Mouse (Mus musculus) bone marrow macrophage, adult 2 months (primary cell): ENCODE measurements around the gene Slc22a23.

Source experiments
- CTCF ChIP-seq: IDR thresholded peaks from 2 replicates; pipeline ENCODE4 v1.5.1; 2012; ENCODE audit warnings: low read depth, mild to moderate bottlenecking, low read length, moderate library complexity
- POLR2A ChIP-seq: IDR thresholded peaks from 2 replicates; pipeline ENCODE4 v1.6.1; 2012; ENCODE audit warnings: mild to moderate bottlenecking, low read depth, low read length, borderline replicate concordance

DNA sequence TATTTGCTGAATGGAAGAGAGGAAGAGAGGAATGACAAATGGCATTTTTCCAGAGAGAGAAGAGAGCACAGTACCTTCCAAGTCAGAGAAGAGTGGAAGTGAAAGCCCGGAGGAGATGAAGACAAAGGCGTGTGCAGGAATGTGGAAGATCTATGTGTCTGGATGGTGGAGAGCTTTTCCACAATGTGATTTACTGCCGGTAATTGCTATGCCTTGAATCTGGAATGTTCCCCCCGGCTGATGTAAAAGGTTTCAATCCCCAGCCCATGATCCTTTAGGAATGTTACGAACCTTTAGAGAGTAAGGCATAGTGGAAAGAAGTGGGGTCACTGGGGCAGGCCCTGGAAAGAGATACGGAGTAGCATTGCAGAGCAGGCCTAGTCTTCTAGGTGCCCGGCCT, 8.3 kb upstream of the Slc22a23 start:
- TF ChIP-seq POLR2A: no peak
- no peak for TF ChIP-seq CTCF
